Mouse (Mus musculus) kidney, adult 18-20 months (tissue): ENCODE measurements around the gene Hagh.

Source experiments
- DNase-seq: peaks from one replicate; pipeline ENCODE4 v3.0.0; 2021

The Hagh gene

GRCm38 (mm10) chr17:24850773-24851127 is 10.8 kb downstream of the Hagh start:
- no peak for DNase-seq

GRCm38 (mm10) chr17:24851381-24852125 is 11.6 kb downstream of the Hagh start:
- DNase-seq: no peak

- DNase-seq: peak; percentile 40
These were observed 16.0 kb downstream of the Hagh start for GRCm38 (mm10) chr17:24855838-24856464.

GRCm38 (mm10) chr17:24856589-24856988 is 16.6 kb downstream of the Hagh start:
- no peak for DNase-seq

GRCm38 (mm10) chr17:24857831-24858470 is 18.0 kb downstream of the Hagh start:
- peak; percentile 84 for DNase-seq

GRCm38 (mm10) chr17:24858967-24859366 is 19.0 kb downstream of the Hagh start:
- no peak for DNase-seq

GRCm38 (mm10) chr17:24860076-24860475 is 20.1 kb downstream of the Hagh start:
- no peak for DNase-seq

- DNase-seq: no peak
These were observed 21.8 kb downstream of the Hagh start for GRCm38 (mm10) chr17:24861785-24862184.

- DNase-seq: no peak
These were observed 25.8 kb downstream of the Hagh start, which contains the start of gene Igfals for GRCm38 (mm10) chr17:24865776-24866175. Gene Igfals, plus strand, starts transcription at chr17:24865997.

GRCm38 (mm10) chr17:24867914-24868313 is 28.0 kb downstream of the Hagh start:
- no peak for DNase-seq

GRCm38 (mm10) chr17:24873695-24874404 is 33.9 kb downstream of the Hagh start:
- no peak for DNase-seq

- no peak for DNase-seq
These were observed 34.4 kb downstream of the Hagh start for GRCm38 (mm10) chr17:24874405-24874745.

- DNase-seq: no peak
These were observed 35.0 kb downstream of the Hagh start for GRCm38 (mm10) chr17:24874989-24875388.

- peak; percentile 78 for DNase-seq
These were observed 37.6 kb downstream of the Hagh start for GRCm38 (mm10) chr17:24877336-24878116.

GRCm38 (mm10) chr17:24878117-24878397 is 38.1 kb downstream of the Hagh start:
- DNase-seq: peak; percentile 89

- DNase-seq: peak; percentile 47
These were observed 38.6 kb downstream of the Hagh start for GRCm38 (mm10) chr17:24878531-24878930.

GRCm38 (mm10) chr17:24881738-24882440 is 41.9 kb downstream of the Hagh start:
- DNase-seq: peak; percentile 68

GRCm38 (mm10) chr17:24884391-24884790 is 44.4 kb downstream of the Hagh start:
- DNase-seq: no peak

- no peak for DNase-seq
These were observed 45.6 kb downstream of the Hagh start for GRCm38 (mm10) chr17:24885356-24886133.

- peak; percentile 97 for DNase-seq
These were observed 46.4 kb downstream of the Hagh start, which contains the start of the genes Nubp2 and Spsb3 for GRCm38 (mm10) chr17:24886134-24886931. Gene Nubp2, minus strand, starts transcription at chr17:24886349. Gene Spsb3, plus strand, starts transcription at chr17:24886643.

- DNase-seq: no peak
These were observed 47.0 kb downstream of the Hagh start for GRCm38 (mm10) chr17:24886932-24887271.
